ENCODE assay signal across 9 mouse cellular contexts in genomic region chr5:100751655-100752054, GRCm38 (mm10). TPM values are rescaled to one million over a fixed set of nuclear protein-coding genes. Genes with fewer than 3 reads are reported as not detected.
A peak's percentile ranks its signal among the peaks of the same experiment; 100 is the strongest.
DNase-seq lines count a peak whose midpoint lies in the region; ATAC-seq lines count a peak whose summit lies in the region.
"Had no signal": no experiment of that assay in that cellular context is flagged by ENCODE, and none has a peak within 500 bp of the region (broad histone marks: within the 10 kb centered on the region; RNA-seq: fewer than 3 reads in every experiment).

No protein-coding gene starts in this region.

- no peaks in the 10 kb centered on the region for H3K9me3 ChIP-seq in midbrain, embryonic 11.5 days (ENCODE audit: control insufficient read depth, low read length)
- no peaks in the 10 kb centered on the region for H3K9me3 ChIP-seq in midbrain, embryonic 15.5 days
- no peaks in the 10 kb centered on the region for H3K9me3 ChIP-seq in embryonic facial prominence, embryonic 14.5 days (ENCODE audit: control insufficient read depth, low read length)
- H3K9me3 ChIP-seq in midbrain, embryonic 12.5 days: no peaks in the 10 kb centered on the region

- H3K27ac ChIP-seq in midbrain, embryonic 11.5 days (ENCODE audit: low read depth, low read length): peak overlapping the region; percentile 9; the same call in 1 of the 2 replicates
- no peak overlapping the region for H3K27ac ChIP-seq in midbrain, embryonic 15.5 days
- no peak overlapping the region for H3K27ac ChIP-seq in embryonic facial prominence, embryonic 14.5 days (replicated peaks; ENCODE audit: low read depth, low read length)
- H3K27ac ChIP-seq in midbrain, embryonic 12.5 days (replicated peaks): peak overlapping the region; percentile 15

- H3K9ac ChIP-seq in midbrain, embryonic 11.5 days (ENCODE audit: low read length): no peak overlapping the region
- no peak overlapping the region for H3K9ac ChIP-seq in midbrain, embryonic 15.5 days
- H3K9ac ChIP-seq in embryonic facial prominence, embryonic 14.5 days (ENCODE audit: low read depth, low read length): no peak overlapping the region
- H3K9ac ChIP-seq in midbrain, embryonic 12.5 days (replicated peaks): no peak overlapping the region

- no peak for DNase-seq in midbrain, embryonic 11.5 days (ENCODE audit: low spot score, missing footprints)
- DNase-seq in embryonic facial prominence, embryonic 14.5 days (ENCODE audit: low spot score): peak; percentile 58
- peak; percentile 39 for DNase-seq in thymus, postnatal 25 days
- no peak for DNase-seq in left cerebral cortex, adult 8-10 months (ENCODE audit: low spot score in 2 of 2)
- DNase-seq in gastrocnemius, adult 18-20 months (ENCODE audit: low spot score): no peak

- H3K27me3 ChIP-seq in midbrain, embryonic 11.5 days (ENCODE audit: control insufficient read depth, insufficient read depth, low read length): no peaks in the 10 kb centered on the region
- H3K27me3 ChIP-seq in midbrain, embryonic 15.5 days (replicated peaks): no peaks in the 10 kb centered on the region
- H3K27me3 ChIP-seq in embryonic facial prominence, embryonic 14.5 days (replicated peaks; ENCODE audit: control insufficient read depth, insufficient read depth, low read length): no peaks in the 10 kb centered on the region
- no peaks in the 10 kb centered on the region for H3K27me3 ChIP-seq in midbrain, embryonic 12.5 days

- H3K36me3 ChIP-seq in midbrain, embryonic 11.5 days (ENCODE audit: control insufficient read depth, insufficient read depth, low read length): no peaks in the 10 kb centered on the region
- no peaks in the 10 kb centered on the region for H3K36me3 ChIP-seq in midbrain, embryonic 15.5 days (replicated peaks)
- no peaks in the 10 kb centered on the region for H3K36me3 ChIP-seq in embryonic facial prominence, embryonic 14.5 days (ENCODE audit: control insufficient read depth, insufficient read depth, low read length)
- no peaks in the 10 kb centered on the region for H3K36me3 ChIP-seq in midbrain, embryonic 12.5 days

- H3K4me2 ChIP-seq in midbrain, embryonic 11.5 days: no peak overlapping the region
- no peak overlapping the region for H3K4me2 ChIP-seq in midbrain, embryonic 15.5 days
- H3K4me2 ChIP-seq in embryonic facial prominence, embryonic 14.5 days (ENCODE audit: low read depth, low read length): no peak overlapping the region
- no peak overlapping the region for H3K4me2 ChIP-seq in midbrain, embryonic 12.5 days (replicated peaks)
- H3K4me2 ChIP-seq: heart, embryonic 11.5 days had no signal

- no peak for ATAC-seq in midbrain, embryonic 11.5 days (ENCODE audit: low FRiP score)
- no peak for ATAC-seq in midbrain, embryonic 15.5 days (replicated peaks)
- peak; percentile 79; the same call in 1 of the 2 replicates for ATAC-seq in embryonic facial prominence, embryonic 14.5 days (ENCODE audit: low read depth)
- ATAC-seq in midbrain, embryonic 12.5 days (ENCODE audit: low FRiP score, low read depth): 0 out of 2 replicates have a peak, but pooled peaks have one; percentile 30

- no peaks in the 10 kb centered on the region for H3K4me1 ChIP-seq in midbrain, embryonic 11.5 days (ENCODE audit: control insufficient read depth, insufficient read depth, low read length)
- H3K4me1 ChIP-seq in midbrain, embryonic 15.5 days: no peaks in the 10 kb centered on the region
- no peaks in the 10 kb centered on the region for H3K4me1 ChIP-seq in embryonic facial prominence, embryonic 14.5 days (ENCODE audit: control insufficient read depth, insufficient read depth, low read length)
- H3K4me1 ChIP-seq in midbrain, embryonic 12.5 days: peaks cover 7% of the 10 kb centered on the region; the same call in 1 of the 2 replicates

- 73% methylated on average over 4 of the region's 4 CpGs for WGBS in midbrain, embryonic 11.5 days
- WGBS in midbrain, embryonic 15.5 days: 40% methylated on average over 4 of the region's 4 CpGs
- 68% methylated on average over 4 of the region's 4 CpGs for WGBS in embryonic facial prominence, embryonic 14.5 days
- WGBS in midbrain, embryonic 12.5 days: 62% methylated on average over 4 of the region's 4 CpGs

- H3K4me3 ChIP-seq in midbrain, embryonic 11.5 days (ENCODE audit: low read depth, low read length): no peak overlapping the region
- H3K4me3 ChIP-seq in midbrain, embryonic 15.5 days: no peak overlapping the region
- no peak overlapping the region for H3K4me3 ChIP-seq in embryonic facial prominence, embryonic 14.5 days (ENCODE audit: low read depth, low read length)
- H3K4me3 ChIP-seq in midbrain, embryonic 12.5 days: no peak overlapping the region

RNA-seq across cellular contexts. Expression of gene Hpse, which starts 32.1 kb away (rescaled TPM):
- 1.2 and 1.3 TPM in 2 replicates for polyA plus RNA-seq in midbrain, embryonic 11.5 days (2014; fragmentation: Nextera tagmentation; extraction: Ambion mirVana)
- 0.09 and 0.20 TPM in 2 replicates for polyA plus RNA-seq in midbrain, embryonic 15.5 days (2015; fragmentation: Nextera tagmentation; extraction: Ambion mirVana)
- 5.3 and 5.9 TPM in 2 replicates for polyA plus RNA-seq in embryonic facial prominence, embryonic 14.5 days (2014; fragmentation: Nextera tagmentation; extraction: Ambion mirVana)
- polyA plus RNA-seq in midbrain, embryonic 12.5 days (2016; fragmentation: Nextera tagmentation; extraction: Ambion mirVana): 0.75 and 0.88 TPM in 2 replicates
- total RNA-seq in left cerebral cortex, adult 8-10 months (2022): 1 to 10 TPM in 3 of 4 experiments, under 1 TPM in 1; 0.93 to 1.7 (median 1.4) TPM
- total RNA-seq in gastrocnemius, adult 18-20 months (2021): under 1 TPM; 0.39 to 0.57 TPM
- total RNA-seq: MEL had no signal

RNA-seq across cellular contexts. Expression of gene Helq, which starts 46.7 kb away (rescaled TPM):
- polyA plus RNA-seq in midbrain, embryonic 11.5 days (2014; fragmentation: Nextera tagmentation; extraction: Ambion mirVana): 17.6 and 22.4 TPM in 2 replicates
- polyA plus RNA-seq in midbrain, embryonic 15.5 days (2015; fragmentation: Nextera tagmentation; extraction: Ambion mirVana): 22.2 and 22.6 TPM in 2 replicates
- 9.6 and 15.4 TPM in 2 replicates for polyA plus RNA-seq in embryonic facial prominence, embryonic 14.5 days (2014; fragmentation: Nextera tagmentation; extraction: Ambion mirVana)
- polyA plus RNA-seq in midbrain, embryonic 12.5 days (2016; fragmentation: Nextera tagmentation; extraction: Ambion mirVana): 23.8 and 27.5 TPM in 2 replicates
- total RNA-seq in left cerebral cortex, adult 8-10 months (2022): 10 to 100 TPM; 18.1 to 22.3 (median 19.9) TPM
- 1 to 10 TPM; 3.5 to 4.5 TPM for total RNA-seq in gastrocnemius, adult 18-20 months (2021)

RNA-seq across cellular contexts. Expression of gene Mrps18c, which starts 46.8 kb away (rescaled TPM):
- polyA plus RNA-seq in midbrain, embryonic 11.5 days (2014; fragmentation: Nextera tagmentation; extraction: Ambion mirVana): 167 and 178 TPM in 2 replicates
- 140 and 144 TPM in 2 replicates for polyA plus RNA-seq in midbrain, embryonic 15.5 days (2015; fragmentation: Nextera tagmentation; extraction: Ambion mirVana)
- 148 and 153 TPM in 2 replicates for polyA plus RNA-seq in embryonic facial prominence, embryonic 14.5 days (2014; fragmentation: Nextera tagmentation; extraction: Ambion mirVana)
- polyA plus RNA-seq in midbrain, embryonic 12.5 days (2016; fragmentation: Nextera tagmentation; extraction: Ambion mirVana): 158 and 159 TPM in 2 replicates
- total RNA-seq in left cerebral cortex, adult 8-10 months (2022): 10 to 100 TPM; 58.1 to 72.4 (median 64.7) TPM
- total RNA-seq in gastrocnemius, adult 18-20 months (2021): 10 to 100 TPM; 69.9 to 71.4 TPM

Comparison
In these comparisons a context has a peak if more than half of its experiments do, and no peak if none do; other contexts are left out.
1. ATAC-seq: peak in embryonic facial prominence, embryonic 14.5 days (single experiment) and midbrain, embryonic 12.5 days (single experiment); none in midbrain, embryonic 11.5 days (single experiment) and midbrain, embryonic 15.5 days (single experiment).
2. H3K27ac ChIP-seq: peak in midbrain, embryonic 11.5 days (single experiment) and midbrain, embryonic 12.5 days (single experiment); none in midbrain, embryonic 15.5 days (single experiment) and embryonic facial prominence, embryonic 14.5 days (single experiment).
3. DNase-seq: peak in embryonic facial prominence, embryonic 14.5 days (single experiment) and thymus, postnatal 25 days (single experiment); none in midbrain, embryonic 11.5 days (single experiment), left cerebral cortex, adult 8-10 months (0 of 2) and gastrocnemius, adult 18-20 months (single experiment).